Mouse (Mus musculus) olfactory bulb, adult 2 months (tissue): ENCODE results near the gene Clic6.

Experiments
- CTCF ChIP-seq: fragments of 200-500 bp; IDR thresholded peaks from 2 replicates; pipeline ENCODE4 v1.5.1; 2012; ENCODE audit warnings: low read depth, mild to moderate bottlenecking, low read length, moderate library complexity; ENCODE audit not compliant: insufficient read depth
- POLR2A ChIP-seq: fragments of 200-500 bp; IDR thresholded peaks from 2 replicates; pipeline ENCODE4 v1.6.1; 2012; ENCODE audit warnings: mild to moderate bottlenecking, low read depth, low read length, moderate library complexity; ENCODE audit not compliant: insufficient read depth

DNA sequence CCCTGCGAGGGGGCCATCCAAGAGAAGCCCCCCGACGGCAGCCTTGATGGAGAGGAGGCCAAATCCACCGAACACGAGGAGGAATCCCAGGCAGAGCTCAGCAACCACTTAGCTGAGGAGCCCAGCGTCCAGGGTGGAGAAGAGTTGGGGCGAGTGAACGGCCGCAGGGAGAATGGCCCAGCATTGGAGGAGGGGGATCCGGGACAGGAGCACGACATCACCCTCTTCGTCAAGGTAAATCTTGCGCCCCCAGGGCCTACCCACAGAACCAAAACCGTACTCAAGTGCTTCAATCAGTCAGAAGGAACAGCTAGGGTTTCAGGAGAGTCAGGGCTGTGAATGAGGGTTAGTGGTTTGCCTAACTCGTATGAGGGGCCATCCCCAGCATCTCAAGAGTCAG, 13.8 kb downstream of the Clic6 start:
- TF ChIP-seq CTCF = no peak
- no peak for TF ChIP-seq POLR2A
